Mouse (Mus musculus) kidney, embryonic 15.5 days (tissue): ENCODE measurements around the gene Fgfr2. TPM values are rescaled to one million over a fixed set of nuclear protein-coding genes. Genes with fewer than 3 reads are reported as not detected.

Source experiments
- ATAC-seq: fragments of 200-750 bp; cut with Nextera tagmentation; replicated peaks from 2 replicates; pipeline ENCODE4 v1.8.0; 2017; ENCODE audit warnings: moderate TSS enrichment; ENCODE audit not compliant: low FRiP score
- H3K27ac ChIP-seq: fragments of 300-500 bp; sonication (generic); 2 replicates; pipeline ENCODE4 v1.5.1; 2015; ENCODE audit warnings: mild to moderate bottlenecking, inconsistent platforms
- H3K27me3 ChIP-seq: fragments of 300-500 bp; sonication (generic); 2 replicates; pipeline ENCODE4 v1.6.1; 2015; ENCODE audit warnings: inconsistent platforms
- H3K36me3 ChIP-seq: fragments of 300-500 bp; sonication (generic); 2 replicates; pipeline ENCODE4 v1.6.1; 2015; ENCODE audit warnings: inconsistent platforms
- H3K4me1 ChIP-seq: fragments of 300-500 bp; sonication (generic); 2 replicates; pipeline ENCODE4 v1.6.1; 2015; ENCODE audit warnings: inconsistent platforms
- H3K4me2 ChIP-seq: fragments of 300-500 bp; sonication (generic); 2 replicates; pipeline ENCODE4 v1.6.1; 2015; ENCODE audit warnings: moderate library complexity, mild to moderate bottlenecking, inconsistent platforms
- H3K4me3 ChIP-seq: fragments of 300-500 bp; sonication (generic); replicated peaks from 2 replicates; pipeline ENCODE4 v1.5.1; 2015; ENCODE audit warnings: mild to moderate bottlenecking, inconsistent platforms
- H3K9ac ChIP-seq: fragments of 300-500 bp; sonication (generic); 2 replicates; pipeline ENCODE4 v1.6.1; 2015; ENCODE audit warnings: mild to moderate bottlenecking, inconsistent platforms
- H3K9me3 ChIP-seq: fragments of 300-500 bp; sonication (generic); replicated peaks from 2 replicates; pipeline ENCODE4 v1.6.1; 2016; ENCODE audit warnings: inconsistent platforms
- WGBS: fragments of 180-500 bp; shearing (Covaris S2); methylation state at CpG from one replicate; pipeline ENCODE4 v1.1.7; 2015; ENCODE audit warnings: mixed read lengths; 5-methylcytosine and 5-hydroxymethylcytosine counted together
- polyA plus RNA-seq: library from polyadenylated mRNA; unstranded; fragments of >200 nt; fragmentation: Nextera tagmentation; extraction: Ambion mirVana; gene quantifications from 2 replicates; pipeline ENCODE4 v1.2.1, GENCODE M21; 2015

Fgfr2 gene
- polyA plus RNA-seq, 1 experiment from 2014 or later, result 104 TPM

DNA sequence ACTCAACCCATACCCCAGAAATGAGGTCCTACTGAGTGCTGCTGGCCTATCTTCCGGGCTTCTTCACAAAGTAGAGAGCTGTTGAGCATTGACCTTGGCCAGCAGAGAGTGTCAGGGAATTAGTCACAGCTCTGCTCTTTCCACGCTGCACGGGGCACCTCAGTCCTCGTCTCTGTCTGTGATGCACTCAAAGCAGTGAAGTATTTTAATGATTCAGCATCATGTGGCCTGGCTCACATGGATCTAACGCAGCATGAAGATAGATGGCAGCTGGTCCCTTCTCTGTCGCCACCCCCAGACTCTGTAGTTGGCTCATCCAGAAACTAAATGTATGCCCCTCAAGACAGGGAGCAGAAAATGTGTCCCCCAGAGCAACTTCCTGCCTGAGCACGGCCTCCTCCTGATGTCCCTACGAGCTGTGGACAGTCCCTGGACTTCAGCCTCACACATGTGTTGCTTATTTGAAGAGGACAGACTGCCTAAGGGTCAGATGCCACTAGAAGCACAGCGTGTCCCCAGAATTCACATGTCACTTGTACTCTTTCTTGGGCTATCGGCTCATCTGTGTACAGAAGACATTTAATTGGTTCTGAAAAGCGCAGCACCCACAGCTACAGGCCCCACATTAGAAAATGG, 697.7 kb downstream of the Fgfr2 start:
- Histone ChIP-seq H3K4me3 (no peak overlapping the region), H3K9ac (no peak overlapping the region), H3K4me1 (0 out of 2 replicates have a peak, but pooled peaks cover 7% of the 10 kb centered on the region), H3K9me3 (no peaks in the 10 kb centered on the region), H3K27ac (no peak overlapping the region), H3K36me3 (no peaks in the 10 kb centered on the region), H3K27me3 (no peaks in the 10 kb centered on the region), H3K4me2 (no peak overlapping the region)
- no peak for ATAC-seq
- WGBS, result 62% methylated on average over 11 of the region's 11 CpGs

DNA sequence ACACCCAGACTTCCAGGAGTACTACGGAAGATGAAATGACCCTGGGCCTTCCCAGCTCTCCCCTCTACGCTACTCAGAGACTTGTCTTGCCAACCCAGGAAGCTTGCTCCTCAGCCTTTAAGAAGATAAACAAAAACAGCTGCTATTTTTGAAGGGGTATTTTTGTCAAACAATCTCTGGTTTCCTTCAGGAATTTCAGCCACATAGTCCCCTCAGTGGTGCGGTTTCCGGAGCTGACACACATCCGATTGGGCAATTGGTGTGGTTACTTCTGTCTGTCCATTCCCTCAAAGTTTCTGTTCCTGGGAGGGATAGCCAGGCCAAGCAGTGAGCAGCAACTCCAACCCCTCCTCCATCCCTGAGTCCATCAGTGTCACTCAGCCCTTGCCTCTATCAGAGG, 699.6 kb downstream of the Fgfr2 start:
- Histone ChIP-seq H3K9ac (no peak overlapping the region), H3K4me2 (no peak overlapping the region), H3K9me3 (no peaks in the 10 kb centered on the region), H3K4me3 (no peak overlapping the region), H3K27ac (no peak overlapping the region; the same call in 1 of the 2 replicates), H3K4me1 (0 out of 2 replicates have a peak, but pooled peaks cover 7% of the 10 kb centered on the region), H3K36me3 (no peaks in the 10 kb centered on the region), H3K27me3 (no peaks in the 10 kb centered on the region)
- ATAC-seq, result no peak; the same call in 1 of the 2 replicates
- 82% methylated on average over 5 of the region's 5 CpGs for WGBS

GRCm38 (mm10) chr7:132419378-132420255, 703.5 kb downstream of the Fgfr2 start:
- no peak overlapping the region for H3K9ac ChIP-seq
- no peak overlapping the region for H3K4me3 ChIP-seq
- no peak overlapping the region for H3K4me2 ChIP-seq

GRCm38 (mm10) chr7:132416866-132417265, 706.3 kb downstream of the Fgfr2 start:
- peak; percentile 64; the same call in 1 of the 2 replicates for ATAC-seq
- peak overlapping the region; percentile 35 for H3K4me2 ChIP-seq
- 20% methylated on average over 9 of the region's 9 CpGs for WGBS

More at GRCm38 (mm10) chr7:132419378-132420255, 703.5 kb downstream of the Fgfr2 start:
- 86% methylated on average over 10 of the region's 10 CpGs for WGBS
- H3K27ac ChIP-seq, result no peak overlapping the region
- H3K9me3 ChIP-seq, result no peaks in the 10 kb centered on the region
- ATAC-seq, result no peak
- no peaks in the 10 kb centered on the region; the same call in 1 of the 2 replicates for H3K27me3 ChIP-seq
- peaks cover 13% of the 10 kb centered on the region for H3K4me1 ChIP-seq
- H3K36me3 ChIP-seq, result no peaks in the 10 kb centered on the region

GRCm38 (mm10) chr7:132415866-132416265, 707.3 kb downstream of the Fgfr2 start:
- Histone ChIP-seq H3K9me3 (no peaks in the 10 kb centered on the region), H3K4me2 (no peak overlapping the region), H3K4me3 (no peak overlapping the region), H3K27me3 (no peaks in the 10 kb centered on the region; the same call in 1 of the 2 replicates), H3K4me1 (peaks cover 13% of the 10 kb centered on the region), H3K9ac (no peak overlapping the region), H3K36me3 (no peaks in the 10 kb centered on the region), H3K27ac (no peak overlapping the region)
- no peak for ATAC-seq

More at GRCm38 (mm10) chr7:132416866-132417265, 706.3 kb downstream of the Fgfr2 start:
- no peak overlapping the region for H3K9ac ChIP-seq
- no peaks in the 10 kb centered on the region; the same call in 1 of the 2 replicates for H3K27me3 ChIP-seq
- H3K27ac ChIP-seq, result 0 out of 2 replicates have a peak overlapping the region, but pooled peaks have one; percentile 41
- no peaks in the 10 kb centered on the region for H3K36me3 ChIP-seq
- H3K9me3 ChIP-seq, result no peaks in the 10 kb centered on the region
- peaks cover 13% of the 10 kb centered on the region for H3K4me1 ChIP-seq
- no peak overlapping the region for H3K4me3 ChIP-seq

DNA sequence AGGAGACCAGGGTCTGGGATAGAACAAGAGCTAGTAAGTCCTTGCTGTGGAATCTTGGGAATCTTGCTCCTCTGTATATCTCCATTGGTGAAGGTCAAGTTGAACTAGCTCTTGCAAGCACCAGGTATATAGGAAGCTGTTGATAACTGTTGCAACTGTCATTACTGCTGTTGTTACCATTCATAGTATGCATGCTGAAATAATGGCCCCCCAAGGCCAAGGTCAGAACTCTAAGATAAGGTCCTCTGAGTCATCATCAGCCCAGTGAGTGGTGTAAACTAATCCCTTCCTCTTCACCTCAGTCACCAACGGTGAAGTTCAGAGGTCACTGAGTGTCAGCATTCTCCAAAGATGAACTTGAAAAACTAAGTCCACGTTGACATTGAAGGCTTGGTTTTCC, 710.6 kb downstream of the Fgfr2 start:
- no peaks in the 10 kb centered on the region for H3K36me3 ChIP-seq
- H3K27ac ChIP-seq, result no peak overlapping the region
- H3K4me3 ChIP-seq, result no peak overlapping the region
- WGBS, result 38% methylated on average over 2 of the region's 2 CpGs
- H3K27me3 ChIP-seq, result no peaks in the 10 kb centered on the region
- no peak overlapping the region for H3K9ac ChIP-seq
- H3K9me3 ChIP-seq, result no peaks in the 10 kb centered on the region
- peaks cover 13% of the 10 kb centered on the region for H3K4me1 ChIP-seq
- ATAC-seq, result no peak
- H3K4me2 ChIP-seq, result no peak overlapping the region

GRCm38 (mm10) chr7:132411708-132412107, 711.4 kb downstream of the Fgfr2 start:
- no peaks in the 10 kb centered on the region for H3K27me3 ChIP-seq
- no peak for ATAC-seq
- H3K9me3 ChIP-seq, result no peaks in the 10 kb centered on the region
- H3K27ac ChIP-seq, result no peak overlapping the region
- peaks cover 5% of the 10 kb centered on the region for H3K4me1 ChIP-seq
- WGBS, result 86% methylated on average over 2 of the region's 2 CpGs
- H3K4me2 ChIP-seq, result no peak overlapping the region
- no peak overlapping the region for H3K4me3 ChIP-seq
- no peak overlapping the region for H3K9ac ChIP-seq
- no peaks in the 10 kb centered on the region for H3K36me3 ChIP-seq

DNA sequence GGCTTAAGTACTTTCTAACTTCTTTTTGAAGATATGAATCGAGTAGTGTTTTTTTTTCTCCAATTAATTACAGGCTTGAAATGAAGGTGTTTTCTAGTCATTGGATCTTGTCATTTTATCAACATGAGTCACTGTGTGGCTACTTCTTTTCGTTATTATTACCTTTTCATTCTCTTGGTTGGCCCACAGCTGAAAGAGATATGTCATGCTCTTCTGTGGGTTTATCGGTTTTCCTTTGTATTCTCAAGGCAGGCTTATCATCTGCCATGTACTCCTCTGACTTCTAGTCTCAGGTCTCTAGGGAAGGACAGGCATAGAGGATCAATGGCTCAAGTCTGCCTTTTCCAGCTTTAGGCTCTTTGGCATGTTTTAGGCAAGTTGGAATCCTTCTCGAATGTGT, 712.2 kb downstream of the Fgfr2 start:
- no peak for ATAC-seq
- WGBS, result 89% methylated on average over 4 of the region's 4 CpGs
- H3K9ac ChIP-seq, result no peak overlapping the region
- no peaks in the 10 kb centered on the region for H3K36me3 ChIP-seq
- H3K27ac ChIP-seq, result no peak overlapping the region
- no peak overlapping the region for H3K4me3 ChIP-seq
- no peaks in the 10 kb centered on the region for H3K27me3 ChIP-seq
- no peaks in the 10 kb centered on the region for H3K4me1 ChIP-seq
- no peak overlapping the region for H3K4me2 ChIP-seq
- no peaks in the 10 kb centered on the region for H3K9me3 ChIP-seq

GRCm38 (mm10) chr7:132409890-132410289, 713.3 kb downstream of the Fgfr2 start:
- no peaks in the 10 kb centered on the region for H3K4me1 ChIP-seq
- ATAC-seq, result no peak
- no peaks in the 10 kb centered on the region for H3K36me3 ChIP-seq
- no peaks in the 10 kb centered on the region for H3K9me3 ChIP-seq
- H3K4me3 ChIP-seq, result no peak overlapping the region
- no peak overlapping the region for H3K9ac ChIP-seq
- H3K27ac ChIP-seq, result no peak overlapping the region
- H3K4me2 ChIP-seq, result no peak overlapping the region
- H3K27me3 ChIP-seq, result no peaks in the 10 kb centered on the region
- 89% methylated on average over 3 of the region's 3 CpGs for WGBS

DNA sequence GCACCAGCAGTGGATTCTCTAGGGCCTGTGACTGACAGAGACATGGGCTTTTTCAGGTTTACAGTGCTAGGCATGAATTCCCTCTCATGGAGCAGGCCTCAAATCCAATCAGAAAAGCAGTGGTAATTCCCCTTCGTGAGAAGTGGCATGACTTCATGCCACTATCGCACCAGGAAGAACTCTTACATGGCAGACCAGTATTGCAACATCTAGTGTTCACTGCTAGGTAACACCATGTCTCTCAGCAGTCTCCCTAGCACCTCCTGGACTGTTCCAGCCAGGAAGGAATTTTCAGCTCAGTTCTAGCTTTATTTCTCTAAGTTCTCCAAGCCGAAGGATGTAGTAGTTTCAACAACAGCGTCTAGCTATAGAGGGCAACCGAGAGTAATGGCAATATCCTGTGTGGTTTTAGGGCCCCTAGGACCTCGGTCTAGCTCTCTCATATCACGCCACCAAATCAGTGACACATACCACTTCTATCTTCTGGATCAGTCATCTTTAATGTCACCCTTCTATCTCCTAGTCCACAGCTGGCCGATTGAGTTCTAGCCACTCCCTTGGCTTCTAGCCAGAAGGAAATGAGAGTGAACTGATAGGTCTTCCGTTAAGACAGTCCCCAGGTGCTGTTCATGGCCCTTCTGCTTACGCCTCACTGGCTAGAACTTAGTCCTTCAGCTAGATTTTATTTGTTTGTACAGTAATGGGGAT, 720.6 kb downstream of the Fgfr2 start:
- H3K4me1 ChIP-seq, result no peaks in the 10 kb centered on the region; the same call in 1 of the 2 replicates
- no peak for ATAC-seq

DNA sequence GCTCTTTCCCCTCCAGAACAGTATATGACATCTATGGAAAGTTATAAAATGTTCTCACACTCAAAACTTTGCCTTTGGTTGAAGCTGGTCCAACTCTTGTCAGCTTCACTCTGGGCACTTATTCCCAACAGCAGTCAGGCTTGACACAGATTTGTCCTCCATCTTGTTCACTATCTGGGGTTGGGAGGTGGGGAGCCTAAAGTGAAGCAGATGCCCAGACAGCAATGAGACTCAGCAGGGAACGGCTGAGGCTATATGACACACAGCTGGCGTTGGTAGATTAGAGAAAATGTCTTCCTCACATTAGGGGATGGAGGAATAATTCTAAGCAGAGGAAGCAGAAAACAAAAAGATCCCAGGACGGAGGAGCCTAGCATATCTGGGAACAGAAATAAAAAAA, 724.7 kb downstream of the Fgfr2 start:
- 87% methylated on average over 3 of the region's 3 CpGs for WGBS
- Histone ChIP-seq H3K36me3 (no peaks in the 10 kb centered on the region), H3K27ac (no peak overlapping the region), H3K4me1 (peaks cover under 1% of the 10 kb centered on the region; the same call in 1 of the 2 replicates), H3K4me2 (no peak overlapping the region), H3K9ac (no peak overlapping the region), H3K9me3 (no peaks in the 10 kb centered on the region), H3K27me3 (no peaks in the 10 kb centered on the region), H3K4me3 (no peak overlapping the region)
- no peak for ATAC-seq

More for the DNA sequence above, 720.6 kb downstream of the Fgfr2 start:
- Histone ChIP-seq H3K9me3 (no peaks in the 10 kb centered on the region), H3K36me3 (no peaks in the 10 kb centered on the region), H3K4me3 (no peak overlapping the region), H3K9ac (no peak overlapping the region), H3K4me2 (no peak overlapping the region), H3K27me3 (no peaks in the 10 kb centered on the region; the same call in 1 of the 2 replicates), H3K27ac (no peak overlapping the region)
- WGBS, result 67% methylated on average over 10 of the region's 10 CpGs
